Mouse (Mus musculus): ENCODE results near the gene Hpca. TPM values are rescaled to one million over a fixed set of nuclear protein-coding genes. Genes with fewer than 3 reads are reported as not detected.

The Hpca gene
- polyA plus RNA-seq, 1 experiment from 2014 or later, result 0.99 TPM

DNA sequence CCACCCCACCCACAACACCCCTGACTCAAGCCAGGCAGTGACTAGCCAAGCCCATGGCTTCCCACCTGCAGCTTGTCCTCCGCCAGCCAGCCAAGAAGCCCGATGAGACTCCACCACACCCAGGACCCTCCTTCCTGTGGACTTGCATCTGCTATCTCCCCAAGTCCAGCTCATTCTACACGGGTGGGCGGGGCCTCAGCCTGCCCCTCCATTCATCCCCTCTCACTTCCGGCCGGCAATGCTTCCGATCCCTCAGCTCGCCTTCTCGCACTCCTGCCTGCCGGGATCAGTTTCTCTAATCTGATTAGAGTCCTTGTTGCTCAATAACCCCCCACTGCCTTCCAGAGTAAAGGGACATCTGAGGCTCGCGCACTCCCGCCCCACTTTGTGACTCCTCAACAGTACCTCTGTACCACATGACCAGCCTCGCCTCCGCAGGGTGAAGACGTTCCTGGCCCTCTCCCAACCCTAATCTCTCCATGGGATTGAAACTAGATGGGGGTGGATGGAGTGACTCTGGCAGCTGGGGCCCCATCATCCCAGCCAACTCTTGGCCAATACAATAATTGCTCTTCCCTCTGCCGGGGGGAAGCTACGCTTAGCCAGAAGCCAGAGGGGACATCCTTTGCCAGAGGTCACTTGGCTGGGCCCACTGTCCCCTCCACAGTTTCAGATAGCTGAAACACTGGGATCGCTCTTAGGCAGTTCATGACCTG lies 4.1 kb upstream of the Hpca start:
- DNase-seq (ENCODE audit: low spot score), result no peak
- no peaks in the 10 kb centered on the region for H3K27me3 ChIP-seq (ENCODE audit: control insufficient read depth, insufficient read depth, low read length)
- no peaks in the 10 kb centered on the region for H3K9me3 ChIP-seq (ENCODE audit: control insufficient read depth, low read length)
- H3K4me1 ChIP-seq (replicated peaks; ENCODE audit: control insufficient read depth, insufficient read depth), result peaks cover 3% of the 10 kb centered on the region
- no peaks in the 10 kb centered on the region for H3K36me3 ChIP-seq (ENCODE audit: control insufficient read depth, insufficient read depth, low read length)
- ATAC-seq (ENCODE audit: low FRiP score, low TSS enrichment), result no peak; the same call in 1 of the 2 replicates
- WGBS, result 11% methylated on average over 19 of the region's 19 CpGs
- peak overlapping the region; percentile 8; the same call in 1 of the 2 replicates for H3K4me2 ChIP-seq (replicated peaks; ENCODE audit: low read depth)
- H3K4me3 ChIP-seq (ENCODE audit: low read depth, low read length), result no peak overlapping the region
- no peak overlapping the region for H3K27ac ChIP-seq (replicated peaks)
- TF ChIP-seq EP300 (optimal IDR thresholded peaks at IDR 0.05) (no peak), CTCF (IDR thresholded peaks at IDR 0.05; ENCODE audit: low read depth) (no peak)
- H3K9ac ChIP-seq (ENCODE audit: low read length), result no peak overlapping the region

DNA sequence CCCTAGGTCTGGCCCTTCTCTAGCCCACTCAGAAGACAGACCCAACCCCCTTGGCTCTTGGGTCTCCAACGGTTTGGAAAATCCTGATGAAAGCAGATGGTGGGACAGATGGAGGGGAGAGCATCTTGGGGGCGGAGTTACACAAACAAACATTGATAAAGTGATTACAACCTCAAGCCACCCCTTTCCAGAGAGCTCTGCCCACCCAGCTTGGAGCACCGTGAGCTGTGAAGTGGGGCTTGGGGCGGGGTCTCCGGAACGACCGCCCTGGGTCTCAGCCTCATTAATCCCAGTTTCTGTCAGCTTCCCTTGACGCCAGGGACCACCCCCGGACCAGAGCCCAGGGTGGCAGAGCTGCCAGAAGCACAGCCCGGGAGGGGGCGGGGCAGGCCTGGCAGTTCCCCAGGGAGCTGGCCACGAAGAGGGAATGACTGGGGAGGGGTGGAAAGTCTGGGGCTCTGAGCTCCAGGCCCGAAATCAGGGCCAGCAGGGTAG lies 2.9 kb upstream of the Hpca start:
- Histone ChIP-seq H3K4me2 (replicated peaks; ENCODE audit: low read depth) (no peak overlapping the region), H3K4me3 (ENCODE audit: low read depth, low read length) (no peak overlapping the region), H3K9ac (ENCODE audit: low read length) (no peak overlapping the region), H3K27ac (replicated peaks) (no peak overlapping the region), H3K27me3 (ENCODE audit: control insufficient read depth, insufficient read depth, low read length) (no peaks in the 10 kb centered on the region), H3K9me3 (ENCODE audit: control insufficient read depth, low read length) (no peaks in the 10 kb centered on the region), H3K36me3 (ENCODE audit: control insufficient read depth, insufficient read depth, low read length) (no peaks in the 10 kb centered on the region), H3K4me1 (replicated peaks; ENCODE audit: control insufficient read depth, insufficient read depth) (peaks cover 3% of the 10 kb centered on the region)
- TF ChIP-seq CTCF (IDR thresholded peaks at IDR 0.05; ENCODE audit: low read depth), result no peak
- no peak for ATAC-seq (ENCODE audit: low FRiP score, low TSS enrichment)
- DNase-seq (ENCODE audit: low spot score), result no peak
- WGBS, result 7% methylated on average over 13 of the region's 13 CpGs

DNA sequence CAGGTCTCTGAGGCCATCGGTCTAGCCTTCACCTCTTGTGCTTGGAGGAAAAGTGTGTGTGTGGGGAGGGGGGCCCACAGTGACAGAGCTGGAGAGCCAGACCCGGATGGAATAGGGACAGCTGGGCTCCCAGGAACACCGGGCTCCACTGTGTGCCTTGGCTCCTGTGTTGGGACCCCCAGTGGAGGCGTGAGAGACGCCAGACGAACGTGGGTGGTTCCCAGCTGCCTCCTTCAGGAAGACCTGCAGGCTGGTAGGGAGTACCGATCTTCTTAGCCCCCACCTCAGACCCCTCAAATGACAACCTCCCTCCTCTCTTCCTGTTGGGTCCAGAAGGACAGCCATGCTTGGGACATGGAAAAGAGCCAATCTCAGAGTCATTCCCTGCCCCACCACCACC lies 883 bp upstream of the Hpca start:
- no peak overlapping the region for H3K4me2 ChIP-seq (replicated peaks; ENCODE audit: low read depth)
- no peak overlapping the region for H3K4me3 ChIP-seq (ENCODE audit: low read depth, low read length)
- H3K36me3 ChIP-seq (ENCODE audit: control insufficient read depth, insufficient read depth, low read length), result no peaks in the 10 kb centered on the region
- peaks cover 3% of the 10 kb centered on the region for H3K4me1 ChIP-seq (replicated peaks; ENCODE audit: control insufficient read depth, insufficient read depth)
- WGBS, result 18% methylated on average over 8 of the region's 8 CpGs
- H3K9me3 ChIP-seq (ENCODE audit: control insufficient read depth, low read length), result no peaks in the 10 kb centered on the region
- ATAC-seq (ENCODE audit: low FRiP score, low TSS enrichment), result no peak
- H3K27me3 ChIP-seq (ENCODE audit: control insufficient read depth, insufficient read depth, low read length), result no peaks in the 10 kb centered on the region
- DNase-seq (ENCODE audit: low spot score), result no peak
- H3K9ac ChIP-seq (ENCODE audit: low read length), result no peak overlapping the region
- no peak for TF ChIP-seq CTCF (IDR thresholded peaks at IDR 0.05; ENCODE audit: low read depth)
- no peak for TF ChIP-seq EP300 (optimal IDR thresholded peaks at IDR 0.05)
- no peak overlapping the region for H3K27ac ChIP-seq (replicated peaks)

DNA sequence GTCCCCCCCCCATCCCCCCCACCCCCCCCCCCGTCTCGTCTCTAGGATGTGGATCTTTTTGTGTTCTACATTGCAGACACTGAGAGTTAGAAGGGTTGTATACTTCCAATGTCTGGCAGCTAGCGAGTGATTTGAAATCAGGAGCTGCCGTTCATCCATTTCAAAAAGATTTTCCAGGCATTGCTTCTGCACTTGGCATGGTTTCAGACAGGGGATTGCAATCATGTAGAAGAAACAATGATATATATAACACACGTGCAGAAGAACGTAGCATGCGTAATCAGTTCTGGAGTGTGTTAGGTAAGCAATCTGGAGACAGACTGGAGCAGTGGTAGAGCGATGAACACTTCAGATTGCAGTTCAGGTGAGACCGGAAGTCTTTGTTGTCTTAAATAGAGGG lies 271 bp upstream of the Hpca start:
- no peaks in the 10 kb centered on the region for H3K36me3 ChIP-seq (ENCODE audit: control insufficient read depth, insufficient read depth, low read length)
- no peak overlapping the region for H3K4me3 ChIP-seq (ENCODE audit: low read depth, low read length)
- H3K9ac ChIP-seq (ENCODE audit: low read length), result no peak overlapping the region
- ATAC-seq (ENCODE audit: low FRiP score, low TSS enrichment), result no peak
- no peaks in the 10 kb centered on the region for H3K9me3 ChIP-seq (ENCODE audit: control insufficient read depth, low read length)
- H3K27me3 ChIP-seq (ENCODE audit: control insufficient read depth, insufficient read depth, low read length), result no peaks in the 10 kb centered on the region
- TF ChIP-seq CTCF (IDR thresholded peaks at IDR 0.05; ENCODE audit: low read depth), result no peak
- TF ChIP-seq EP300 (optimal IDR thresholded peaks at IDR 0.05), result no peak
- DNase-seq (ENCODE audit: low spot score), result no peak
- H3K27ac ChIP-seq (replicated peaks), result no peak overlapping the region
- H3K4me1 ChIP-seq (replicated peaks; ENCODE audit: control insufficient read depth, insufficient read depth), result peaks cover 3% of the 10 kb centered on the region
- no peak overlapping the region for H3K4me2 ChIP-seq (replicated peaks; ENCODE audit: low read depth)
- 16% methylated on average over 9 of the region's 9 CpGs for WGBS

DNA sequence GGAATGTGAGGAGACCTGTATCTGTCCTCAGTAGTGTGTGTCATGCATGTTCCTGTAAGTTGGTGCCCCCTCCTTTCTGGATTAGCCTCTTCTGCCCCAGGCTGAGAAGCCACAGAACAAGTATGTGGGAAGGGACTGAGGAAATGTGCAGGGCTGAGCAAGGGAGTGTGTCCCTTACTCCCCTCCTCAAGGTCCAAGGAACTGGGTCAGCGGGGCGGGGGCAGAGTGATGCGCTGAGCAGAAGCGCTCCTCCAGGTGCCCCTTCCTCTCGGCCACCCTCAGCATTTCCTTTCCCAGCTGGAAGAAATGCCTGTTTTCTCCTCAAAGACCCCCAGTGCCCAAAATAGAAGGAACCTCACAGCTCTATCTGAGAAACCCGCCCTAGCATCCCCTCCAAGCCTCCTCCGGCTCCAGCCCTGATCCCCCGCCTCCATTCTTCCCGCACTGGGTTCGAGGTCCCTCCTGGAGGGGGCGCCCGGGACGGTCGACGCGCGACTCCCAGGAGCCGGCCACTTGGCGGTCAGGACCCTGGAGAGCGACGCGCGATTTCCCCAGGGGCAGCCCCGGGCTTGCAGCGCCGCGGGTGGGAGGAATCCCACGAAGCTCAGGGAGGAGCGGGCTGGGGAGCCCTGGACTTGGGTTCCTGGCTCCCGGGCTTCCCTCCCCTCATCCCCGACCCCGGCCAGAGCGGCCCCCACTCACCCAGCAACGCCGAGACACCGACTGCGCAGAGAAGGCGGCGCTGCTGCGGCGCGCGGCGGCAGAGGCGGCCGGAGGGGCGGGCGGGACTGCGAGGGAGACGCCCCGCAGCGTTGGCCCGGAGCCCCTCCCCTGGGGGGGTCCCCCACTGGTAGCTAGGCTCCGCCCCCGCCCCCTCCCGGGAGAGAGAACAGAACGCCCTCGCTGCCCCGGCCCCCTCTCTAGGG lies 1.1 kb downstream of the Hpca start:
- peak; percentile 65; the same call in 1 of the 2 replicates for ATAC-seq (ENCODE audit: low FRiP score, low TSS enrichment)
- Histone ChIP-seq H3K4me3 (ENCODE audit: low read depth, low read length) (peak overlapping the region; percentile 41), H3K4me2 (replicated peaks; ENCODE audit: low read depth) (peak overlapping the region; percentile 74), H3K4me1 (replicated peaks; ENCODE audit: control insufficient read depth, insufficient read depth) (peaks cover 3% of the 10 kb centered on the region), H3K27ac (replicated peaks) (no peak overlapping the region), H3K9me3 (ENCODE audit: control insufficient read depth, low read length) (no peaks in the 10 kb centered on the region), H3K36me3 (ENCODE audit: control insufficient read depth, insufficient read depth, low read length) (no peaks in the 10 kb centered on the region), H3K9ac (ENCODE audit: low read length) (no peak overlapping the region), H3K27me3 (ENCODE audit: control insufficient read depth, insufficient read depth, low read length) (no peaks in the 10 kb centered on the region)
- peak; percentile 82 for DNase-seq (ENCODE audit: low spot score)
- 1% methylated on average over 55 of the region's 59 CpGs for WGBS
- TF ChIP-seq CTCF (IDR thresholded peaks at IDR 0.05; ENCODE audit: low read depth), result peak; percentile 68
- no peak for TF ChIP-seq EP300 (optimal IDR thresholded peaks at IDR 0.05)

All from stomach, postnatal 0 days (tissue).